Mouse (Mus musculus) midbrain, embryonic 11.5 days (tissue): ENCODE measurements around the gene Tecpr2. TPM values are rescaled to one million over a fixed set of nuclear protein-coding genes. Genes with fewer than 3 reads are reported as not detected.

Source experiments
- ATAC-seq: fragments of 200-750 bp; cut with Nextera tagmentation; 2 replicates; pipeline ENCODE4 v1.8.0; 2017; ENCODE audit warnings: moderate TSS enrichment, moderate library complexity; ENCODE audit not compliant: low FRiP score
- DNase-seq: peaks from one replicate; pipeline ENCODE4 v3.0.0; 2015; ENCODE audit warnings: low spot score; ENCODE audit errors: missing footprints
- H3K27ac ChIP-seq: fragments of 300-500 bp; sonication (generic); 2 replicates; pipeline ENCODE4 v1.5.1; 2014; ENCODE audit warnings: low read depth, low read length
- H3K27me3 ChIP-seq: fragments of 300-500 bp; sonication (generic); 2 replicates; pipeline ENCODE4 v1.6.1; 2014; ENCODE audit warnings: mild to moderate bottlenecking, low read length, moderate library complexity, mixed read lengths; ENCODE audit not compliant: control insufficient read depth, insufficient read depth
- H3K36me3 ChIP-seq: fragments of 300-500 bp; sonication (generic); 2 replicates; pipeline ENCODE4 v1.6.1; 2014; ENCODE audit warnings: mild to moderate bottlenecking, low read length, moderate library complexity, mixed read lengths; ENCODE audit not compliant: control insufficient read depth, insufficient read depth
- H3K4me1 ChIP-seq: fragments of 300-500 bp; sonication (generic); 2 replicates; pipeline ENCODE4 v1.6.1; 2014; ENCODE audit warnings: low read length; ENCODE audit not compliant: control insufficient read depth, insufficient read depth
- H3K4me2 ChIP-seq: fragments of 300-500 bp; sonication (generic); 2 replicates; pipeline ENCODE4 v1.6.1; 2014; ENCODE audit warnings: mild to moderate bottlenecking, moderate library complexity
- H3K4me3 ChIP-seq: fragments of 300-500 bp; sonication (generic); 2 replicates; pipeline ENCODE4 v1.5.1; 2014; ENCODE audit warnings: low read depth, low read length
- H3K9ac ChIP-seq: fragments of 300-500 bp; sonication (generic); 2 replicates; pipeline ENCODE4 v1.6.1; 2014; ENCODE audit warnings: low read length
- H3K9me3 ChIP-seq: fragments of 300-500 bp; sonication (generic); 2 replicates; pipeline ENCODE4 v1.6.1; 2016; ENCODE audit warnings: low read length; ENCODE audit not compliant: control insufficient read depth
- WGBS: fragments of 180-500 bp; shearing (Covaris S2); extraction: QIAGEN DNeasy Blood & Tissue Kit; methylation state at CpG from one replicate; pipeline ENCODE4 v1.1.7; 2014; 5-methylcytosine and 5-hydroxymethylcytosine counted together
- polyA plus RNA-seq: library from polyadenylated mRNA; unstranded; fragments of >200 nt; fragmentation: Nextera tagmentation; extraction: Ambion mirVana; gene quantifications from 2 replicates; pipeline ENCODE4 v1.2.1, GENCODE M21; 2014

Tecpr2 gene
- polyA plus RNA-seq: 4.1 and 4.2 TPM in 2 replicates

DNA sequence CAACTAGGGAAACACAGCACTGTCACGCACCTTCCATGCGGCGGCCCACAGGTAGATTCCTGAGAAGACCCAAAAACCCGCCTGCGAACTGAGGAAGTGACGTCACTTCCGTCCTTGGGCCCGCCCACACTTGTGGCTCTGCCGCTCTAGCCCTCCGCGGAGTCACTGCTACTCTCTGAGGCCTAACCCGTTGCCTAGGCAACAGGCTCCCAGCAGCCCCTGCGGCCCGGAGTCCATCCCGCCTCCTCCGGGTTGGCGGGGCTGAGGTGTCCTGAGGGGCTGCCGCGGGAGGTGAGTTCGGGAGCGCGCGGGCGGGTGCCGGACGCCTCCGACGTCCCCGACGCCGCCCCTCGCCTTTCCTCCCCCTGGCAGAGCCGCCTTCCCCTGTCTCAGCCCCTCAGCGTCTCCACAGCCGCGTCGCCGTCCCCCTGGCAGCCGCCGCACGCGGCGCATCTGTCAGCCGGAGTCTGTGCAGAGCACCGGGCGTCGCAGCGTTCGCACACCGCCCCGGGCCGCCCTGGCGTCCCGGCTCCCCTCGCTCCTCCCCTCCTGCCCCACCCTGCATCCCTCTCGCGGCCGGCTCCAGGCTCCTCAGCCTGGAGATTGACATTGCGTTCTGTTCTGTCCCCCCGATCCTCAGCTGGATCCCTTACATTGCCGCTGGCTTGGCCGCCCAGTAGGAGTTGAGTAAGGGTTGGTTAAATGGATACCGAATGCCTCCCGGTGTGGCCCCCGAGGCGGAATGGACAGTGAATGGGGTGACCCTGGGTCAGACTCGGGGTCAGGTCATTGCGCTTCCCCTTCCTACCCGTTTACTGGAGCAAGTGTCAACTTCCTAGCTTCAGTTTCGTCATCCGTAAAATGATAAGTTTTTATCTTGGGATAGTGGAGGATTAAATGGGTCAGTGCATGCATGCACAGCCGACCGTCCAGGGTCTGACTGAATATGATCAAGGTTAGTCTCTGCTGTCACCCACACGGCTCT lies at the start of gene Tecpr2, which contains the start of gene Cinp:
Gene Tecpr2 (plus strand): TSS at position 229 of the 985 bp plus-strand sequence.
Gene Cinp (minus strand): TSS at position 110 of the 985 bp plus-strand sequence.
- Histone ChIP-seq H3K36me3 (no peaks in the 10 kb centered on the region), H3K4me1 (peaks cover 12% of the 10 kb centered on the region), H3K9me3 (no peaks in the 10 kb centered on the region), H3K4me3 (peak within 1 kb of the TSS; percentile 83), H3K27me3 (no peaks in the 10 kb centered on the region), H3K27ac (peak within 1 kb of the TSS; percentile 58), H3K9ac (peak within 1 kb of the TSS; percentile 81), H3K4me2 (peak within 1 kb of the TSS; percentile 92)
- DNase-seq (peak; percentile 99), ATAC-seq (peak; percentile 99)
- under 1% methylated on average over 74 of the region's 74 CpGs for WGBS

DNA sequence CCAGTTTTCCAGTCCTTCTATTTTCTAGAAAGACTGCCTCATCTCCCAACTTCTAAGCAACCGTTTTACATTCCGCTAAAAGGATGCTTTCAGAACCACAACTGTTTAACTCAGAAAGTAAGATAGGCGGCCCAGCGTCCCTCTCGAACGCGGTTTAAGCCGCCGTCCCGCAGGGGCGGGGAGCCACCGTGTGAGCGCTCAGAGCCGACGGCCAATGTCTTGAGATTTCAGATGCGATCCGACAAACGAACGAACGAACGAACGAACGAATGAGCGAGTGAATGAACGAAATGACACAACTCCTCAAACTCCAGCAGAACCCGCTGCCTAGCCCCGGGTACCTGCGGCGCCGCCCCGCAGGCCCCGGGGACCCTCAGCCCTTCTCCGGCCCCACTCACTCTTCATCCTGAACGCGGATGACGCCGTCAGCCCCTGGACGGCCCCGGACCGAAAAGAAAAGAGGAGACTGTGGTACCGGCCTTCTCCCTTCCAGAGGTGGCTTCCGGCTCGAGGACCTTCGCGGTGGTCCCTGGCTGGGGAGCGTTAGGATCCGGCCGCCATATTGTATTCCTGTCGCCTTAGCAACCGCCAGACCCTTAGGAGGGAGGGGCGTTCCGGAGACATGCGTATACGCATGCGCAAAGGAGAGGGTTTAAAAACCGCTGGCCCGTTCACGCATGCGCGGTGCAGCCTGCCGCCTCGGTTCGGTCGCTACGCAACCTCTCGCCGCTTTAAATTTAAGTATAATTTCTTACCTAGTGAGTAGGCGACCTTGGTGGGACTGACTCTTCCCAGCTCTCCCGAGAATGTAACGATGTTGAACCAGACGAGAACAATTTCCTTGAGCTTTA lies 48.5 kb upstream of the Tecpr2 start, which contains the start of gene Mok:
Gene Mok (minus strand): TSS at position 592 of the 851 bp plus-strand sequence.
- no peak within 1 kb of the TSS; the same call in 1 of the 2 replicates for H3K27ac ChIP-seq
- ATAC-seq (peak; percentile 82), DNase-seq (peak; percentile 100)
- peaks cover 5% of the 10 kb centered on the region; the same call in 1 of the 2 replicates for H3K27me3 ChIP-seq
- H3K9ac ChIP-seq: peak within 1 kb of the TSS; percentile 58
- H3K4me1 ChIP-seq: peaks cover 18% of the 10 kb centered on the region
- WGBS: under 1% methylated on average over 70 of the region's 71 CpGs
- peak within 1 kb of the TSS; percentile 80 for H3K4me3 ChIP-seq
- H3K36me3 ChIP-seq: no peaks in the 10 kb centered on the region
- peak within 1 kb of the TSS; percentile 68 for H3K4me2 ChIP-seq
- no peaks in the 10 kb centered on the region for H3K9me3 ChIP-seq

DNA sequence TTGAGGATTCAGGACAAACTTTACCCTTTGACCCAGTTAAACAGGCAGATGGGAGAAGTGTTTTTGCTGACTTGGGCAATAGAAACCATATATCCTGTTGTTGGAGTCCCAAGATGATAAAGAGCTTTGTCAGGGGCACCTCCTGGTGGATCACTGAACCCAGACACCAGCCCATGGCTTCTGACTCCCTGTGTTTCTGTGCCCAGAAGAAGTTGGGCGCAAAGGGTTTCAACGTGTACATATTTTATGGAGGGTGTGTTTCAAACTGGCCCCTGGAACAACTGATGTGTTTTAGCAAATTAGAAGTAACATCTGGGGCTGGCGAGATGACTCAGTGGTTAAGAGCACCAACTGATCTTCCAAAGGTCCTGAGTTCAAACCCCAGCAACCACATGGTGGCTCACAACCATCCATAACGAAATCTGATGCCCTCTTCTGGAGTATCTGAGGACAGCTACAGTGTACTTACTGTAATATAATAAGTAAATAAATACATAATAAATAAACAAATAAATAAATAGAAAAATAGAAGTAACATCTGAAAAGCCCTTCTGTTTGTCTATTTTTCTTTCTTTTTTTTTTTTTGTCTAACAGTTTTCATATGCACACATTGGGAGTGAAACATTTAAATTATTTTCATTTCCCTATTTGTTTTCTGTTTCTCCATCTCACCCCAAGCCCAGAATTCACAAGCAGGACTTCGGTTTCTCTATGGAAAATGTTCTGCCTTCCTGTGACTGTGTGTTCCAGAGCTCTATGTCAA lies 47.2 kb upstream of the Tecpr2 start:
- peaks cover 22% of the 10 kb centered on the region for H3K4me1 ChIP-seq

DNA sequence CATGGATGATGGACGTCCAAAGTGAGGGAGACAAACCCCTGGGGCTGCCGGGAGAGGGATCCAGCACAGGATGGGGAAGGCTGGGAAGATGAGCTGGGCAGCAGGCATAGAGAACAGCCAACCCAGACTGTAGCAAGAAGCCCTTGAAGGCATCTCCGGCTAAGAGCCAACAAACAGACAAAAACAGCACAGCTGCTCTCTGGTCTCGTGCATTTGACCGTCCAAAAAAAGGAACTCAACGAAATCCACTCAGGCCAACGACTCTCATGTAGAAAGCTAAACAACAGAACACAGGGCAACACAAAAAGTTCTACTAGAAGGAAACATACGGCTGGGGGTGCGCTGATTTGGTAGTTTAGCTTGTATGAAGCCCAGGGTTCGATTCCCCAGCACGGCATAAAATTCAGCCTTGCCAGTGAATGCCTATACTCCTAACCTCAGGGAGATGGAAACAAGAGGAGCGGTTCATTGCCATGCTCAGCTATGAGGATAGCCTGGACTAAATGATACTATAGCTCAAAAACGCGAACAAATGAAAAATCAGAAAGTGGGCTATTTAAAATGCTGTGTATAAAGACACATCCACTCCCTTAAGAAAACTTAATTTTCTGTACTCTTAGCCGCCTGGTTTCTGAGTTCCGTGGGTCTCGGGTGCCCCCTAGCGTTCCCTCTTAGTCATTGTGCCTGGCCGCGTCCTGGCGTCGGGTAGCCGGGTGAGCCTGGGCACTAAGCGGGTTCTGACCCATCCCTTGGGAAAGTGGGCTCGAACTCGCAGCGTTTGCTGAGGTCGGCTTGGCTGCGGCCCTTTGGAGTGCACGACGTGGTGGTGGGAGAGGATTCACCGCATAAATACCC lies 45.6 kb upstream of the Tecpr2 start:
- H3K36me3 ChIP-seq: no peaks in the 10 kb centered on the region
- H3K9me3 ChIP-seq: no peaks in the 10 kb centered on the region
- H3K9ac ChIP-seq: no peak overlapping the region; the same call in 1 of the 2 replicates
- DNase-seq (peak; percentile 99), ATAC-seq (no peak; the same call in 1 of the 2 replicates)
- H3K27ac ChIP-seq: no peak overlapping the region
- peak overlapping the region; percentile 42 for H3K4me3 ChIP-seq
- peak overlapping the region; percentile 64 for H3K4me2 ChIP-seq
- peaks cover 5% of the 10 kb centered on the region; the same call in 1 of the 2 replicates for H3K27me3 ChIP-seq
- WGBS: 19% methylated on average over 32 of the region's 32 CpGs
- H3K4me1 ChIP-seq: peaks cover 15% of the 10 kb centered on the region

More for the DNA sequence above, 47.2 kb upstream of the Tecpr2 start:
- Histone ChIP-seq H3K4me3 (no peak overlapping the region), H3K9me3 (no peaks in the 10 kb centered on the region), H3K36me3 (no peaks in the 10 kb centered on the region), H3K9ac (no peak overlapping the region), H3K27ac (no peak overlapping the region), H3K4me2 (no peak overlapping the region), H3K27me3 (peaks cover 5% of the 10 kb centered on the region; the same call in 1 of the 2 replicates)
- ATAC-seq: no peak
- WGBS: 65% methylated on average over 5 of the region's 5 CpGs
- DNase-seq: peak; percentile 79

DNA sequence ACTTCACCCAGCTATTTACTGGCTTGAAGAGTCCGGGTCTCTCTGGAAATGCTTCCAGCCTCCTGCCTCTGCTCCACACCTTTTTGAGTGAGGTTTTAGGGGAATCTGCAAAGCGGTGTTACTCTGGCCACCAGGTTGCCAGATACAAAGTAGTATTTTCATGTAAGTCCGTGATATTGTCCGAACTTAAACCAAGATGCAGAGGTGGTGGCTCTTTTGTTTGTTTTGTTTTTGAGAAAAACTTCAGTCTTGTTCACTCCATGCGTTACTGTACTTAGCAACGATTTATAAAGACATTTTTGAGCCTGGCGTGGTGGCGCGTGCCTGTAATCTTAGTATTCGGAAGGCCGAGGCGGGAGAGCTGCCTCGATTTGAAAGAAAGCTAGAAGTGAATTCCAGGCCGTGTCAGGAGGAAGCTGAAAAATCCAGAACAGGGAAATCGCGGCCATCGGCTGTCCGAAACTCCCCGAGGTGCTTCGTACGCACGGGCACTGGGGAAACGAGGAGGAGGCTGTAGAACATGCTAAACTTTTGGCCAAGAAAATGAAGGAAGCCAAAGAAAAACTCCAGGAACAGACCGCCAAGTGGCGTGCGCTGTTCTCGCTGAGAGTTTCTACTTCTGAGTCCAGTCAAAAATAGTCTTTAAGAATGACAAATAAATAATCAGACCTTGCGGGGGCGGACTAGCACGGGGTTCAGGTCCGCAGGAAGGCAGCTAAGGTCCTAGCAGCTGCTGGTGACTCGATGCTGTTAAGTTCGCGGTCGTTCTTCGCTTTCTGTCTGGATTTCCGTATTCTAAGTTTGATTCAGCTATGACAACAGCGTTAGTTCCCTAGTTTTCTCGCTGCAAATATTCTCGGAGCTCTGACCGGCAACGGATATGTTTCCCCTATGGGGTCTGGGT lies 44.6 kb upstream of the Tecpr2 start:
- under 1% methylated on average over 42 of the region's 42 CpGs for WGBS
- Histone ChIP-seq H3K27me3 (peaks cover 5% of the 10 kb centered on the region; the same call in 1 of the 2 replicates), H3K9ac (peak overlapping the region; percentile 55)

DNA sequence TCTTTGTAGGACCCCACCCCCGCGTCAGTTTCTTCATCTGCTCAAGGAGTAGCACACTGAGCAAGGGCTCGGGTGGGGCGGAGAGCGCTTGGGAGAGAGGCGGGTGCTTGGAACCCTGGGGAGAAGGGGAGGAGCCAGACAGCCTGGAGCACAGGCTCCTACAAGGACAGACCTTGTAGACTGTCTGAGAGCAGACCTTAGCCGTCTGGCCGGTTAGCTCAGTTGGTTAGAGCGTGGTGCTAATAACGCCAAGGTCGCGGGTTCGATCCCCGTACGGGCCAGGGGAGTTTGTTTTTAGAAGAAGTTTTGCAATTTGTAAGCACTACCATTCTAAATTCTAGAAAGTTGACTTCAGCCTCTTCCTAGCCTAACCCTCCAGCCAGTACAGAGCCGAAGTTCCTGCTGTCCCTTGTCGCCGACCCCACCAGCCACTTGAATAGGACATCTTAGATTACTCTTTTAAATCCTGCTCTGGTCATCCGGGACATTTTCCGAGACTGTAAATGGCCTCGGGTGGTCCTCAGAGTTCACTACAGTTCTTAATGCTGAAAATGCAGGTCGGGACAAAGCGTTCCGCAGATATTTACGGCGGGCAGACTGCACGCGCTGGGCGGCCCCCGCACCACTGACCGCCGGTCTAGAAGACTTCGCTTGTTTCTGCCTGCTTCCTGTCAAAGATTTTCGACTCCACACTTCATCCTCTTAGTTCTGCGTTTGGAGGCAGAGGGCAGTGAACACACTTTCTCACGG lies 43.8 kb upstream of the Tecpr2 start:
- ATAC-seq: peak; percentile 79
- no peaks in the 10 kb centered on the region for H3K36me3 ChIP-seq
- peak overlapping the region; percentile 42 for H3K4me3 ChIP-seq
- DNase-seq: peak; percentile 99
- H3K27me3 ChIP-seq: peaks cover 5% of the 10 kb centered on the region; the same call in 1 of the 2 replicates
- no peaks in the 10 kb centered on the region for H3K9me3 ChIP-seq
- WGBS: 1% methylated on average over 36 of the region's 36 CpGs
- H3K4me2 ChIP-seq: peak overlapping the region; percentile 64
- H3K27ac ChIP-seq: no peak overlapping the region
- H3K9ac ChIP-seq: peak overlapping the region; percentile 55
- H3K4me1 ChIP-seq: peaks cover 9% of the 10 kb centered on the region

More for the DNA sequence above, 44.6 kb upstream of the Tecpr2 start:
- peak overlapping the region; percentile 64 for H3K4me2 ChIP-seq
- H3K4me3 ChIP-seq: peak overlapping the region; percentile 42
- peaks cover 15% of the 10 kb centered on the region for H3K4me1 ChIP-seq
- peak; percentile 94 for DNase-seq
- no peaks in the 10 kb centered on the region for H3K9me3 ChIP-seq
- H3K36me3 ChIP-seq: no peaks in the 10 kb centered on the region
- 0 out of 2 replicates have a peak, but pooled peaks have one; percentile 14 for ATAC-seq
- no peak overlapping the region for H3K27ac ChIP-seq
